Mouse (Mus musculus) liver, postnatal 0 days (tissue): Measurements from ENCODE around the gene Matn4. TPM values are rescaled to one million over a fixed set of nuclear protein-coding genes. Genes with fewer than 3 reads are reported as not detected.

Experiments
- ATAC-seq: fragments of 200-750 bp; cut with Nextera tagmentation; 2 replicates; pipeline ENCODE4 v1.8.0; 2017; ENCODE audit warnings: mild to moderate bottlenecking, moderate library complexity
- DNase-seq: peaks from one replicate; pipeline ENCODE4 v3.0.0-alpha.2; 2016
- H3K27ac ChIP-seq: fragments of 300-500 bp; sonication (generic); 2 replicates; pipeline ENCODE4 v1.5.1; 2014; ENCODE audit warnings: antibody characterized with exemption, moderate library complexity, mild to moderate bottlenecking, low read depth
- H3K27me3 ChIP-seq: fragments of 300-500 bp; sonication (generic); 2 replicates; pipeline ENCODE4 v1.6.1; 2014; ENCODE audit warnings: low read length, control low read depth, mixed read lengths; ENCODE audit not compliant: insufficient read depth
- H3K36me3 ChIP-seq: fragments of 300-500 bp; sonication (generic); replicated peaks from 2 replicates; pipeline ENCODE4 v1.6.1; 2014; ENCODE audit warnings: mild to moderate bottlenecking, control low read depth, low read length, moderate library complexity, mixed read lengths; ENCODE audit not compliant: insufficient read depth
- H3K4me1 ChIP-seq: fragments of 300-500 bp; sonication (generic); 2 replicates; pipeline ENCODE4 v1.6.1; 2014; ENCODE audit warnings: antibody characterized with exemption, mild to moderate bottlenecking, control low read depth; ENCODE audit not compliant: insufficient read depth
- H3K4me2 ChIP-seq: fragments of 300-500 bp; sonication (generic); 2 replicates; pipeline ENCODE4 v1.6.1; 2014; ENCODE audit warnings: low read depth, mild to moderate bottlenecking, low read length, moderate library complexity, mixed read lengths
- H3K4me3 ChIP-seq: fragments of 300-500 bp; sonication (generic); 2 replicates; pipeline ENCODE4 v1.5.1; 2014; ENCODE audit warnings: low read depth, low read length
- H3K9ac ChIP-seq: fragments of 300-500 bp; sonication (generic); replicated peaks from 2 replicates; pipeline ENCODE4 v1.6.1; 2014; ENCODE audit warnings: mild to moderate bottlenecking, moderate library complexity
- H3K9me3 ChIP-seq: fragments of 300-500 bp; sonication (generic); 2 replicates; pipeline ENCODE4 v1.6.1; 2016; ENCODE audit warnings: mild to moderate bottlenecking, control low read depth, low read length, mixed read lengths
- CTCF ChIP-seq: sonication (generic); IDR thresholded peaks from 2 replicates; pipeline ENCODE4 v1.5.1; 2016; ENCODE audit warnings: antibody characterized with exemption, low read depth
- EP300 ChIP-seq: IDR thresholded peaks from 2 replicates; pipeline ENCODE4 v1.6.1; 2016; ENCODE audit warnings: antibody characterized with exemption, low read depth, mild to moderate bottlenecking
- WGBS: fragments of 180-500 bp; shearing (Covaris S2); extraction: QIAGEN DNeasy Blood & Tissue Kit; methylation state at CpG from one replicate; pipeline ENCODE4 v1.1.7; 2014; ENCODE audit not compliant: insufficient replicate concordance; 5-methylcytosine and 5-hydroxymethylcytosine counted together
- polyA plus RNA-seq: library from polyadenylated mRNA; unstranded; fragments of >200 nt; fragmentation: Nextera tagmentation; extraction: Ambion mirVana; gene quantifications from 2 replicates; pipeline ENCODE4 v1.2.1, GENCODE M21; 2015

The Matn4 gene
- 0.18 and 0.25 TPM in 2 replicates for polyA plus RNA-seq

DNA sequence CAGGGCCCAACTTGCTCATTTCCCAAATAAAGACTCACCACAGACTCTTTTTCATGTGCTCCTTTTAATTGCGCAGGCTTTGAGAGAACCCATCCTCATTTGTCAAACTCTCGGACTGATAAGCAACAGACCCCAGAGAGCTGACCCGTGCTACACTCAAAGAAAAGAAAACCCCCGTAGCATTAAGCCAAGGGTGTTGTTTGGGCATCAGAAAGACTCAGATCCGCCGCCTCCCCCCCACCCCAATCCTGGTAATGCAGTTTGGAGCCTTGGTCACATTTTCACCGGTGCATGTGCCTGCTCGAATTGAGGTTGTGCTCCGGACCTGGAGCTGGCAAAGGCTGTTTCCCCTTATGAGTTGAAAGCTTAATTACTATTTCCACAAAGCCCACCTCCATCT is at the start of gene Matn4:
Gene Matn4 (minus strand): TSS at position 101 of the 400 bp plus-strand sequence.
- Histone ChIP-seq H3K27ac (no peak within 1 kb of the TSS), H3K36me3 (no peaks in the 10 kb centered on the region), H3K9me3 (no peaks in the 10 kb centered on the region), H3K27me3 (peaks cover 91% of the 10 kb centered on the region), H3K4me3 (peak within 1 kb of the TSS; percentile 13; the same call in 1 of the 2 replicates), H3K4me1 (peaks cover 8% of the 10 kb centered on the region), H3K9ac (no peak within 1 kb of the TSS), H3K4me2 (peak within 1 kb of the TSS; percentile 40)
- ATAC-seq = no peak
- TF ChIP-seq EP300 = no peak
- no peak for TF ChIP-seq CTCF
- no peak for DNase-seq
- 8% methylated on average over 9 of the region's 9 CpGs for WGBS

DNA sequence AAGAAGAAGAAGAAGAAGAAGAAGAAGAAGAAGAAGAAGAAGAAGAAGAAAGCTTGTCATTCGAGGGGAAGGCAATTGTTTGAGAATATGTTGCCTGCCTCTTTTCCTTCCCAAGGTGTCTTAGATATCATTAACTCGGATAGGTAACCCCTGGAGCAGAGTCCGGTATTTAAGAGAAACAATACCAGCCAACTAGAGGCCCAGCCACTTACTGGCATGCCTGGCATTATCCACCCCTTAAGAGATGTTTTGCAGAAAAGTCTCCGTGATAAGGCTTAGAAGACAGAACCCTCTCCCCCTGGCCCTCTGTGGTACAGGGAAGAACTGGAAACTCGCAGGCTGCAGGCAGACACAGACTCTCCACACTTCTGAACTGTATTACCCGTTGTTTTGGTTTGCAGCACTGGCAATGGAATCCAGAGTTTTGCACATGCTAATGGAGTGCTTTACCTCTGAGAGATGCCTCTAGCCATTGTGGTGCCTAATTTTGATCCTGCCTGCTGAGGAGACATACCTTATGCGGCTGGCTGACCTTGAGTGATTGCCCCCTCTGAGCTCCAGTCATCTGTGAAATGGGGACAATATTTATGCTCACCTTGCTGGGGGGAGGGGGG is 49.0 kb upstream of the Matn4 start:
- no peak overlapping the region for H3K4me3 ChIP-seq
- ATAC-seq (no peak), DNase-seq (no peak)
- H3K4me2 ChIP-seq = no peak overlapping the region
- peak overlapping the region; percentile 93 for H3K27ac ChIP-seq
- no peak overlapping the region for H3K9ac ChIP-seq
- peaks cover 15% of the 10 kb centered on the region for H3K4me1 ChIP-seq
- TF ChIP-seq CTCF (no peak), EP300 (no peak)
- no peaks in the 10 kb centered on the region for H3K36me3 ChIP-seq
- H3K9me3 ChIP-seq = no peaks in the 10 kb centered on the region
- no peaks in the 10 kb centered on the region for H3K27me3 ChIP-seq
- WGBS = 67% methylated on average over 7 of the region's 7 CpGs

GRCm38 (mm10) chr2:164453047-164453757 is 48.2 kb upstream of the Matn4 start:
- H3K9ac ChIP-seq = no peak overlapping the region
- no peaks in the 10 kb centered on the region for H3K36me3 ChIP-seq
- H3K4me3 ChIP-seq = no peak overlapping the region
- no peak for ATAC-seq
- WGBS = 66% methylated on average over 14 of the region's 14 CpGs
- peaks cover 15% of the 10 kb centered on the region for H3K4me1 ChIP-seq
- H3K4me2 ChIP-seq = no peak overlapping the region
- no peak for TF ChIP-seq CTCF
- TF ChIP-seq EP300 = no peak
- DNase-seq = no peak
- H3K27ac ChIP-seq = no peak overlapping the region
- no peaks in the 10 kb centered on the region for H3K27me3 ChIP-seq
- no peaks in the 10 kb centered on the region for H3K9me3 ChIP-seq

GRCm38 (mm10) chr2:164452000-164452676 is 47.2 kb upstream of the Matn4 start:
- H3K27ac ChIP-seq = no peak overlapping the region
- H3K9ac ChIP-seq = no peak overlapping the region
- no peak overlapping the region for H3K4me3 ChIP-seq
- H3K4me1 ChIP-seq = peaks cover 15% of the 10 kb centered on the region
- no peak for TF ChIP-seq EP300
- no peak for TF ChIP-seq CTCF
- WGBS = 61% methylated on average over 12 of the region's 13 CpGs
- no peak for ATAC-seq
- no peaks in the 10 kb centered on the region for H3K9me3 ChIP-seq
- H3K36me3 ChIP-seq = no peaks in the 10 kb centered on the region
- DNase-seq = no peak
- H3K4me2 ChIP-seq = no peak overlapping the region
- H3K27me3 ChIP-seq = no peaks in the 10 kb centered on the region

DNA sequence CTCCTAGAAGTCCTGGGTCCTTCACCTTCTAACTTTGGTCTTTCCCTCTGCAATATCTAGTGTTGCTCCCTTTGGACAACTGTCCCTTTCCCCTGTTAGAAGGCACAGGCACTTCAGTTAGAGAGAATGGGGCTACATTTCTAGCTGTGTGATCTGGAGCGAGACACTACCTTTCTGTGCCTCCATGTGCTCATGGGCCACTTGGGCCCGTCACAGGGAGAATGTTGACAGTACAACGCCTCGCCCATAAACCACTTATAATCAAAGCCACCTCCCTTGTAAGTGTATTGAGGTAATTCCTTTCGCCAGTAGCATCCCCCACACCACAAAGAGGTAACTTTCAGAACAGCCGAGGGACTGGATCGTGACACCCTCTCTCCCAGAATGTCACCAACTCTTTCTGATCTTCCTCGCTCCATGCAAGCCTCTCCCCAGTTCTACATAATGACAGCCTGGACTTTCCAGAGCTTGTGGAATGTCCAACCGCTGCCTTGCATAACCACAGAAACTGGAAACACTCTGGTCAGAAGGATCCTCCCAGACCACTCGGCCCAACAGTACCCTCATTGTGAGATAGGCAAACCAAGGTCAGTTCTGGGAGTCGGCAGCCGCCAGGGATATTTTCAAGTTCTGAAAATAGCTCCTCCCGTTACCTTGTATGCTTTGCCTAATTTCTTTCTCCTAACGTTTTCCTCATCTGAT is 44.5 kb upstream of the Matn4 start:
- WGBS = 79% methylated on average over 14 of the region's 14 CpGs
- ATAC-seq (no peak), DNase-seq (no peak)
- Histone ChIP-seq H3K4me1 (peaks cover 4% of the 10 kb centered on the region; the same call in 1 of the 2 replicates), H3K27ac (no peak overlapping the region), H3K27me3 (no peaks in the 10 kb centered on the region), H3K9me3 (no peaks in the 10 kb centered on the region), H3K36me3 (no peaks in the 10 kb centered on the region), H3K9ac (no peak overlapping the region), H3K4me3 (no peak overlapping the region), H3K4me2 (no peak overlapping the region)
- TF ChIP-seq EP300 = no peak
- no peak for TF ChIP-seq CTCF

- H3K4me1 ChIP-seq = peaks cover under 1% of the 10 kb centered on the region; the same call in 1 of the 2 replicates
- no peak for ATAC-seq
- no peak overlapping the region for H3K4me2 ChIP-seq
- no peak overlapping the region for H3K27ac ChIP-seq
- TF ChIP-seq EP300 (no peak), CTCF (no peak)
- no peak overlapping the region for H3K9ac ChIP-seq
- H3K4me3 ChIP-seq = no peak overlapping the region
- no peaks in the 10 kb centered on the region for H3K36me3 ChIP-seq
- 67% methylated on average over 5 of the region's 5 CpGs for WGBS
- H3K27me3 ChIP-seq = no peaks in the 10 kb centered on the region
- no peak for DNase-seq
- H3K9me3 ChIP-seq = no peaks in the 10 kb centered on the region
Measured at GRCm38 (mm10) chr2:164448921-164449320, 44.0 kb upstream of the Matn4 start.
